Mouse (Mus musculus) testis, adult 2 months (tissue): ENCODE measurements around the gene Spocd1.

Source experiments
- CTCF ChIP-seq: fragments of 200-500 bp; IDR thresholded peaks from 2 replicates; pipeline ENCODE4 v1.5.1; 2012; ENCODE audit warnings: low read depth, mild to moderate bottlenecking, inconsistent platforms, low read length, moderate library complexity; ENCODE audit not compliant: control insufficient read depth, insufficient read depth, insufficient replicate concordance
- POLR2A ChIP-seq: fragments of 200-500 bp; IDR thresholded peaks from 2 replicates; pipeline ENCODE4 v1.6.1; 2012; ENCODE audit warnings: low read depth, mild to moderate bottlenecking, inconsistent platforms, low read length, moderate library complexity; ENCODE audit not compliant: control insufficient read depth

DNA sequence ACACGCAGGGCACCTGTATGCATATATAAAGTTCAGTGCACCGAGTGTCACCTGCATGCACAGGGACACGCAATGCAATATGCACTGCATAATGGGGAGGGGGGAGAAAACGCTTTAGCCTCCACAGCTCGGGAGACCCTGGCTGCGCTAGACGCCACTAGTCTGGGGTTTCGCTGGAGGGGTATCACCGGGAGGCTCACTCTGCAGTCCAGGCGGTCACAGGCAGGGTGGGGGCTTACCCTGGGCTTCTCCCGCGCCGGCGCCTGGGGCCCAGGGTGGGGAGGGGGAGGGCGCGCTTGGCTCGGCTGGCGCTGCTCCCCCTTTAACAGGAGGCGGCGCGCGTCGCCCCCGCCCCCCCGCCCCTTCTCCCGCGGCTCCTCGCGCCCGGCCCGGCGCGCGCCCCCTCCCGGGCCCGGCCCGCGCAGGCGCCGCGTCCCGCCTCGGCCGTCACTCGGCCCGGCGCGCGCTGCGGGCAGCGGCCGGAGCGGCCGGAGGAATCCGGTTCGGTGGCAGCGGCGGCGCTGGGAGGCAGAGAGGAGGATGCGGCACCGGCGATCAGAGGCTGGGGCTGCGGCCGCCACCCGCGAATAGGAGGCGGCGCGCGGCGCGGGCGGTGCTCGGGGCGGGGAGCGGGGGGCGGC is 55.5 kb downstream of the Spocd1 start, which contains the start of gene Adgrb2:
- no peak for TF ChIP-seq CTCF
- TF ChIP-seq POLR2A, result no peak
